Mouse (Mus musculus) splenic B cell, adult 2 months (primary cell): ENCODE data around the gene Pole2.

Experiments
- DNase-seq: peaks from one replicate; pipeline ENCODE4 v3.0.0-alpha.2; 2011; ENCODE audit warnings: low read depth, low spot score
- H3K27me3 ChIP-seq: 2 replicates; pipeline ENCODE4 v1.6.1; 2012; ENCODE audit warnings: mild to moderate bottlenecking, low read length, moderate library complexity, mixed read lengths; ENCODE audit not compliant: control insufficient read depth, poor library complexity, insufficient read depth, severe bottlenecking
- H3K36me3 ChIP-seq: 2 replicates; pipeline ENCODE4 v1.6.1; 2012; ENCODE audit warnings: mild to moderate bottlenecking, low read length, moderate library complexity, mixed read lengths; ENCODE audit not compliant: control insufficient read depth, poor library complexity, insufficient read depth, severe bottlenecking

Pole2 gene

GRCm38 (mm10) chr12:69227776-69228466 is at the start of gene Pole2:
Gene Pole2 (minus strand): TSS chr12:69228195.
- H3K36me3 ChIP-seq: no peaks in the 10 kb centered on the region
- no peaks in the 10 kb centered on the region for H3K27me3 ChIP-seq
- peak; percentile 80 for DNase-seq

GRCm38 (mm10) chr12:69268956-69269355 is 41.0 kb upstream of the Pole2 start:
- DNase-seq: no peak
- H3K36me3 ChIP-seq: no peaks in the 10 kb centered on the region
- no peaks in the 10 kb centered on the region for H3K27me3 ChIP-seq

GRCm38 (mm10) chr12:69267956-69268632 is 40.1 kb upstream of the Pole2 start:
- no peaks in the 10 kb centered on the region for H3K36me3 ChIP-seq
- no peak for DNase-seq
- no peaks in the 10 kb centered on the region for H3K27me3 ChIP-seq

GRCm38 (mm10) chr12:69265031-69265430 is 37.0 kb upstream of the Pole2 start:
- Histone ChIP-seq H3K27me3 (no peaks in the 10 kb centered on the region), H3K36me3 (no peaks in the 10 kb centered on the region)
- no peak for DNase-seq

GRCm38 (mm10) chr12:69262251-69262650 is 34.3 kb upstream of the Pole2 start:
- DNase-seq: no peak
- no peaks in the 10 kb centered on the region for H3K36me3 ChIP-seq
- H3K27me3 ChIP-seq: no peaks in the 10 kb centered on the region

- H3K27me3 ChIP-seq: no peaks in the 10 kb centered on the region
- DNase-seq: peak; percentile 43
- H3K36me3 ChIP-seq: no peaks in the 10 kb centered on the region
Measured at GRCm38 (mm10) chr12:69257836-69258235, 29.8 kb upstream of the Pole2 start.

GRCm38 (mm10) chr12:69253806-69254205 is 25.8 kb upstream of the Pole2 start:
- no peak for DNase-seq
- no peaks in the 10 kb centered on the region for H3K27me3 ChIP-seq
- H3K36me3 ChIP-seq: peaks cover 3% of the 10 kb centered on the region; the same call in 1 of the 2 replicates

- no peak for DNase-seq
- Histone ChIP-seq H3K36me3 (peaks cover 3% of the 10 kb centered on the region; the same call in 1 of the 2 replicates), H3K27me3 (no peaks in the 10 kb centered on the region)
Measured at GRCm38 (mm10) chr12:69250756-69251155, 22.8 kb upstream of the Pole2 start.

GRCm38 (mm10) chr12:69249766-69250165 is 21.8 kb upstream of the Pole2 start:
- no peaks in the 10 kb centered on the region for H3K27me3 ChIP-seq
- DNase-seq: no peak

GRCm38 (mm10) chr12:69241771-69242431 is 13.9 kb upstream of the Pole2 start:
- Histone ChIP-seq H3K36me3 (no peaks in the 10 kb centered on the region), H3K27me3 (no peaks in the 10 kb centered on the region)
- peak; percentile 62 for DNase-seq

More at GRCm38 (mm10) chr12:69249766-69250165, 21.8 kb upstream of the Pole2 start:
- peaks cover 3% of the 10 kb centered on the region; the same call in 1 of the 2 replicates for H3K36me3 ChIP-seq

- no peak for DNase-seq
- Histone ChIP-seq H3K27me3 (no peaks in the 10 kb centered on the region), H3K36me3 (no peaks in the 10 kb centered on the region)
Measured at GRCm38 (mm10) chr12:69241405-69241770, 13.4 kb upstream of the Pole2 start.

- DNase-seq: no peak
- H3K27me3 ChIP-seq: no peaks in the 10 kb centered on the region
- no peaks in the 10 kb centered on the region for H3K36me3 ChIP-seq
Measured at GRCm38 (mm10) chr12:69240876-69241275, 12.9 kb upstream of the Pole2 start, which contains the start of gene Klhdc1. Gene Klhdc1 (plus strand): TSS chr12:69241176.

- H3K36me3 ChIP-seq: no peaks in the 10 kb centered on the region
- no peaks in the 10 kb centered on the region for H3K27me3 ChIP-seq
- DNase-seq: no peak
Measured at GRCm38 (mm10) chr12:69238284-69238683, 10.3 kb upstream of the Pole2 start.

- Histone ChIP-seq H3K27me3 (no peaks in the 10 kb centered on the region), H3K36me3 (no peaks in the 10 kb centered on the region)
- no peak for DNase-seq
Measured at GRCm38 (mm10) chr12:69235782-69236181, 7.8 kb upstream of the Pole2 start.

GRCm38 (mm10) chr12:69229251-69229650 is 1.3 kb upstream of the Pole2 start:
- H3K36me3 ChIP-seq: no peaks in the 10 kb centered on the region
- H3K27me3 ChIP-seq: no peaks in the 10 kb centered on the region
- peak; percentile 68 for DNase-seq
